Mouse (Mus musculus) embryonic fibroblast, embryonic 13.5 days (primary cell): ENCODE measurements around the gene Lrch1.

ENCODE experiments used
- CTCF ChIP-seq: IDR thresholded peaks from 2 replicates; pipeline ENCODE4 v1.5.1; 2011; ENCODE audit warnings: mild to moderate bottlenecking, control low read depth, low read length, moderate library complexity, borderline replicate concordance; ENCODE audit not compliant: insufficient read depth
- POLR2A ChIP-seq: IDR thresholded peaks from 2 replicates; pipeline ENCODE4 v1.6.1; 2011; ENCODE audit warnings: low read depth, mild to moderate bottlenecking, control low read depth, low read length, moderate library complexity

DNA sequence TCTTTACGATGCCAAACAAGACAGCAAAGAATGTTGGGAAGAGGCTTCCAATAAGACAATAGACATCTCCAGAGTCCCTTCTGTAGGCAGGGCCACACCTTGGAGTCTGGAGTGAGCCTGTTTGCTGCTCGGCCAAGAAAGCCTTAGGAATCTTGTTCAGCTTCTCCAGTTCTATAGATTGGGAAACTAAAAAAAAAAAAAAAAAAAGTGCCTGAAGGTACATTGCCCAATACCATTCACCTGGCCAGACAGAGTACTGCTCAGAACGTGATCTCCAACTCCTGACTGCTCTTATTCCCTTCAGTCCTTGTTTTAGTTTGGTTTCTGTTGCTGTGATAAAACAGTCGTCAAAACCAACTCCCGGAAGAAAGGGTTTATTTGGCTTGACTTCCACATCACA is 12.9 kb upstream of the Lrch1 start:
- TF ChIP-seq POLR2A = no peak
- no peak for TF ChIP-seq CTCF
